Mouse (Mus musculus): ENCODE data around the gene Phf24. TPM values are rescaled to one million over a fixed set of nuclear protein-coding genes. Genes with fewer than 3 reads are reported as not detected.

Gene Phf24
- 282 and 292 TPM in 2 replicates for polyA plus RNA-seq (2012; rRNA removed)

DNA sequence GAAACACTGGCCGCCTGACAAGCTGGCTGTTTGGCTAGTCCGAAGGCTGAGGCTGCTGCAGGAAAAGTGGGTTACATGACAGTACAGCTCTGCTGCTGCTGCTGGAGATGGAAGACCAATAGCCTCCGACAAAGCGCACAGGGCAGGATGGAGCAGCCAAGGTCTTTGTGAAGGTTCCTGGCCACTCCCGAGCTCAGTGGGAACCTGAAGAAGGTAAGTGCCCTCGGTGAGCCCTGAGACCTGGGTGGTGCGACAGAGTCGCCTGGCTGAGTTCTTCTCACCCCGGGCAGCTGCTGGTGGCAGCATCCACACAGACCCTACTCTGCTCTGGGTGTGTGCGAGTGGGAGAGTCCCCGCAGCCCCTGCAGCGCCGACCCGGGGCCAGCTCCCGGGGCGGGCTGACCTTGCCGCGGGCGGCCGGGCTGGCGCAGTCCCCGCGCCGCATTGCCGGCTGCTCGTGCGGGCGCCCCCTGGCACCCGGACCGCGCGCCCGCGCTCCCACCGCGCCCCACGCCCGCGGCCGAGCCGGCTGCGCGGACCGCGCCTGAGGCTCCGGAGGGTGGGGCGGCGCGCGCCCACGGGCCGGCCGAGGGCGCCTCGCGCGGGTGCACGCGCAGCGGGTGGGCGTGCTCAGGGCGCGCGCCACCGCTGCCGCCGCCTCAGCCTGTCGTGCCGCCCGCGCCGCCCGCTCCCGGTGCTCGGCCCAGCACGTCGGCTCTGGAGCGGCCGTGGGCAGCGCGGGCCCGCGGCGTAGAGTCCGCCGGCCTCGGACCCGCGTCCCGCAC is at the start of gene Phf24:
Phf24 (plus strand) TSS at position 44 of the 785 bp plus-strand sequence.
- no peak for TF ChIP-seq CTCF (IDR thresholded peaks at IDR 0.05; ENCODE audit: extremely low read depth, insufficient read depth, low read length)
- peak; percentile 45; the same call in 1 of the 2 replicates for TF ChIP-seq POLR2A (IDR thresholded peaks at IDR 0.05; ENCODE audit: extremely low read depth, insufficient read depth, low read length)
- peaks cover 9% of the 10 kb centered on the region for H3K4me1 ChIP-seq (ENCODE audit: control insufficient read depth, insufficient read depth, low read length)
- peak within 1 kb of the TSS; percentile 98 for H3K27ac ChIP-seq (ENCODE audit: insufficient read depth, low read length)
- peak within 1 kb of the TSS; percentile 71 for H3K4me3 ChIP-seq (ENCODE audit: insufficient read depth, low read length)

GRCm38 (mm10) chr4:42867390-42867789 is 49.1 kb upstream of the Phf24 start:
- Histone ChIP-seq H3K4me1 (ENCODE audit: control insufficient read depth, insufficient read depth, low read length) (no peaks in the 10 kb centered on the region), H3K4me3 (ENCODE audit: insufficient read depth, low read length) (no peak overlapping the region), H3K27ac (ENCODE audit: insufficient read depth, low read length) (no peak overlapping the region)
- no peak for TF ChIP-seq POLR2A (IDR thresholded peaks at IDR 0.05; ENCODE audit: extremely low read depth, insufficient read depth, low read length)
- no peak for TF ChIP-seq CTCF (IDR thresholded peaks at IDR 0.05; ENCODE audit: extremely low read depth, insufficient read depth, low read length)

GRCm38 (mm10) chr4:42868193-42868592 is 48.3 kb upstream of the Phf24 start:
- H3K27ac ChIP-seq (ENCODE audit: insufficient read depth, low read length), result no peak overlapping the region
- H3K4me1 ChIP-seq (ENCODE audit: control insufficient read depth, insufficient read depth, low read length), result no peaks in the 10 kb centered on the region
- no peak for TF ChIP-seq POLR2A (IDR thresholded peaks at IDR 0.05; ENCODE audit: extremely low read depth, insufficient read depth, low read length)
- no peak for TF ChIP-seq CTCF (IDR thresholded peaks at IDR 0.05; ENCODE audit: extremely low read depth, insufficient read depth, low read length)
- no peak overlapping the region for H3K4me3 ChIP-seq (ENCODE audit: insufficient read depth, low read length)

DNA sequence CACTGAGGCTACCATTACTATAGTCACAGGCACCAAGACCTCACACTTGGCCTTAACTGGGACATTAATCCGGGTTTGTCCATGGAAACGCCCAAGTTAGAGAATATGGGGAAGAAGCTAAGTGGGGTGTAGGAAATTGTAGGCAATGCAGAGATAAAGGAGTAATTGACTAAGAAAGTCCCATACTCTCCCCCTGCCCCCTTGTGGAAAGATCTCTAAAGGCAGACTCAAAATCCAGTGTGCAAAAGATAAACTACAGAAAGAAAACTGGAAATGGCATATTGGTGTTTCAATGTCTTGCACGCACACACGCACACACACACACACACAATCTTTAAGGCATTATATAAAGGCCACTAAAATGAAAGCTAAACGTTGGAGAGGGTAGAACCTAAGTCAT is 45.7 kb upstream of the Phf24 start:
- H3K27ac ChIP-seq (ENCODE audit: insufficient read depth, low read length), result no peak overlapping the region
- no peak for TF ChIP-seq POLR2A (IDR thresholded peaks at IDR 0.05; ENCODE audit: extremely low read depth, insufficient read depth, low read length)
- TF ChIP-seq CTCF (IDR thresholded peaks at IDR 0.05; ENCODE audit: extremely low read depth, insufficient read depth, low read length), result no peak
- H3K4me1 ChIP-seq (ENCODE audit: control insufficient read depth, insufficient read depth, low read length), result no peaks in the 10 kb centered on the region
- H3K4me3 ChIP-seq (ENCODE audit: insufficient read depth, low read length), result no peak overlapping the region

DNA sequence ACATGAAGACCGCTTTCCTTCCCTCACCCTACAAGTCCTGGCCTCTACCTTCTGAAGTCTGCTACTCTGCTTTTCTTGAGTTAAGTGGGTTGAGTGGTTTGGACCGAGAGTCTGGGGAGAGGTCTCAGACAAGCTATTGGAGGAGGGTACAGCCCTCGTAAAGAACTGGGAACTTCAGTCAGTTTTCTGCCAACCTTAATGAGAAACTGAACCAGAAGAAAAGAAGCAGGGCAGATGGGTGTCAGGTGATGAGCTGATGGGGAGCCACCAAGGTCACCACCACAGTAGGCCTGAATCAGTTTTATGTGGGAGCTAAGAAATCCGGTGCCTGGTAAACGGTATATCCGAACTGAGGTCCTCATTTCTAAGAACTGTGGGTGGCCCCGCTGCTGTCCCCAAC is 44.3 kb upstream of the Phf24 start:
- Histone ChIP-seq H3K27ac (ENCODE audit: insufficient read depth, low read length) (no peak overlapping the region), H3K4me3 (ENCODE audit: insufficient read depth, low read length) (no peak overlapping the region), H3K4me1 (ENCODE audit: control insufficient read depth, insufficient read depth, low read length) (no peaks in the 10 kb centered on the region)
- TF ChIP-seq POLR2A (IDR thresholded peaks at IDR 0.05; ENCODE audit: extremely low read depth, insufficient read depth, low read length) (no peak), CTCF (IDR thresholded peaks at IDR 0.05; ENCODE audit: extremely low read depth, insufficient read depth, low read length) (no peak)

- no peak overlapping the region for H3K27ac ChIP-seq (ENCODE audit: insufficient read depth, low read length)
- TF ChIP-seq CTCF (IDR thresholded peaks at IDR 0.05; ENCODE audit: extremely low read depth, insufficient read depth, low read length) (no peak), POLR2A (IDR thresholded peaks at IDR 0.05; ENCODE audit: extremely low read depth, insufficient read depth, low read length) (no peak)
- no peak overlapping the region for H3K4me3 ChIP-seq (ENCODE audit: insufficient read depth, low read length)
- H3K4me1 ChIP-seq (ENCODE audit: control insufficient read depth, insufficient read depth, low read length), result no peaks in the 10 kb centered on the region
These were observed 43.6 kb upstream of the Phf24 start for GRCm38 (mm10) chr4:42872746-42873435.

DNA sequence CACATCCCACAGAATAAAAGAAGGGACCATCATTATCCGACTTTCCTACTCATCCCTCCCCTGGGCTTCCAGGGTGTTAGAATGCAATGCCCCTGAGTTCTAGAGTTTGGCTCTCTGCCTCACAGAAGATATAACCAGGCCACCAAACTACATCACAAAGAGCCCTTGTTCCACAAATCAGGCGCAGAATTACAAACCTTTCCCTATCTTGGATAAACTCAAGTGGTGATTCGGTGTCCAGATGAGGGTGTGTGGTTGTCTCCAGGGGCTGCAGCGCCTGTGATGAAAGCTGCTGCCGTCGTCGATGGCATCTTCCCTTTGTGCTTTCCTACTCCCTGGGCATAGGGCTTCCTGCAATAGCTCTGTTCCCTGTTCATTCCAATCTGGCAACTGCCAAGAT is 42.3 kb upstream of the Phf24 start, which contains the start of gene Fam205c:
Fam205c (minus strand) TSS at position 101 of the 400 bp plus-strand sequence.
- Histone ChIP-seq H3K4me1 (ENCODE audit: control insufficient read depth, insufficient read depth, low read length) (no peaks in the 10 kb centered on the region), H3K27ac (ENCODE audit: insufficient read depth, low read length) (no peak within 1 kb of the TSS), H3K4me3 (ENCODE audit: insufficient read depth, low read length) (no peak within 1 kb of the TSS)
- TF ChIP-seq CTCF (IDR thresholded peaks at IDR 0.05; ENCODE audit: extremely low read depth, insufficient read depth, low read length) (no peak), POLR2A (IDR thresholded peaks at IDR 0.05; ENCODE audit: extremely low read depth, insufficient read depth, low read length) (no peak)

DNA sequence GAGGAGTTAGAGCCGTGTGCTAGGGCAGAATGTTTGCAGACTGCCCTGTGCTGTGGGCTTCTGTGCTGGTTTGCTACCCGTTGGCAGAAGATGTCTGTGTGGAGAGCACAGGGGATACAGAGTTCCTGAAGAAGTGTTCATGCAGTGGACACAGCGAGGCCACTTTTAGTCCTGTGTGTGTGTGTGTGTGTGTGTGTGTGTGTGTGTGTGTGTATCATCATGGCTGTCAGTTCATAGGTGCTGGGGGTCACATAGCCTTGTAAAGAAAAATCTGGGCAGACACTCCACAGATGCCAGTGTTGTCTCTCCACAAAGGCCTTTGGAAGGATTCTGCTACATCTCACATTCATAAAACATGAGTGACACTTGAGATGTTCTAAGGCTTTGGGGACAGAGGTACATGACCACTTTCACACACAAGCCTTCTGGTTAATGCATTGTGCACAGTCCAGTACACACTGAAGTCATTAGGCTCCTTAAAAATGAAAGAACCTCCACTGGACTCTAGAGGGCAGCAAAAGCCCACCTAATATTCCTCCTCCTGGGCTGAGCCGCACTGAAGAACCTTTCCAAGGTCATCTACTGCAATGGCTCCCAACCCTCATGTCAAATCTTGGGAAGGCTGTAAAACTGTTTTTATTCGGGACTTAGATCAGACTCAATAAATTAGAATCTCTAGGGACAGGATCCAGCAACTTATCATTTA is 39.7 kb upstream of the Phf24 start:
- Histone ChIP-seq H3K4me1 (ENCODE audit: control insufficient read depth, insufficient read depth, low read length) (no peaks in the 10 kb centered on the region), H3K4me3 (ENCODE audit: insufficient read depth, low read length) (no peak overlapping the region), H3K27ac (ENCODE audit: insufficient read depth, low read length) (no peak overlapping the region)
- no peak for TF ChIP-seq POLR2A (IDR thresholded peaks at IDR 0.05; ENCODE audit: extremely low read depth, insufficient read depth, low read length)
- peak; percentile 78 for TF ChIP-seq CTCF (IDR thresholded peaks at IDR 0.05; ENCODE audit: extremely low read depth, insufficient read depth, low read length)

- TF ChIP-seq POLR2A (IDR thresholded peaks at IDR 0.05; ENCODE audit: extremely low read depth, insufficient read depth, low read length) (no peak), CTCF (IDR thresholded peaks at IDR 0.05; ENCODE audit: extremely low read depth, insufficient read depth, low read length) (no peak)
These were observed 38.8 kb upstream of the Phf24 start for GRCm38 (mm10) chr4:42877657-42878056.

More at GRCm38 (mm10) chr4:42877657-42878056, 38.8 kb upstream of the Phf24 start:
- H3K4me3 ChIP-seq (ENCODE audit: insufficient read depth, low read length), result no peak overlapping the region
- H3K27ac ChIP-seq (ENCODE audit: insufficient read depth, low read length), result no peak overlapping the region
- no peaks in the 10 kb centered on the region for H3K4me1 ChIP-seq (ENCODE audit: control insufficient read depth, insufficient read depth, low read length)

Data from cortical plate, adult 2 months (tissue).